ENCODE assay signal across 14 mouse cellular contexts in the genomic region with DNA sequence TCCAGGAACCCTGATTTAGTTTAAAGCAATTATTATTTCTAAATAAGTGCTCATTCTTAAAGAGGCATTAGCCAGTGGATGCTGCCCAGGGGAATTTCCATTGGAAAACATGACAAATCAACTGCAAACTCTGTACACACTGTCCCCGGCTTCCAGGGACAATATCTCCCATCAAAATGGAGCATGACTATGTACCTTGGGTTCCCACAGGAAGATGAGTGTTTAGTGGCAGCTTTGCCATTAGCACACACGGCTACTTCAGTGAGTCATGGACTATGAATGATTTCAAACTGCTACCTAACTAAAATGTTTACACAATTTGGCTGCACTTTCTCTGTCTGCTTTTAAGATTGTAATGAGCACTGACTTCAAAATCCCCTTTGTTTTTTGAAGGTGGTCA.
"Had no signal": no experiment of that assay in that cellular context is flagged by ENCODE, and none has a peak within 500 bp of the region (broad histone marks: within the 10 kb centered on the region; RNA-seq: fewer than 3 reads in every experiment).

No protein-coding gene starts in this region.

- H3K27me3 ChIP-seq: lung, embryonic 15.5 days; midbrain, embryonic 13.5 days; midbrain, embryonic 15.5 days; neural tube, embryonic 12.5 days had no signal

- DNase-seq: liver, postnatal 0 days; lung, adult 2 months; lung, postnatal 14 days; lung, postnatal 36 days; right cerebral cortex, postnatal 25 days; right cerebral cortex, postnatal 4 days; thymus, adult 18-20 months; thymus, postnatal 14 days; thymus, postnatal 36 days had no signal

- ATAC-seq: liver, postnatal 0 days; lung, postnatal 0 days; midbrain, embryonic 13.5 days; midbrain, embryonic 15.5 days had no signal
